Mouse (Mus musculus): ENCODE results near the gene Lif. TPM values are rescaled to one million over a fixed set of nuclear protein-coding genes. Genes with fewer than 3 reads are reported as not detected.

Gene Lif
- 0.06 TPM in 1 of 2 replicates, not detected in the other for polyA plus RNA-seq (2014; fragmentation: Nextera tagmentation; extraction: Ambion mirVana)

- H3K9ac ChIP-seq (replicated peaks; ENCODE audit: low read depth, low read length): no peak within 1 kb of the TSS
- H3K4me2 ChIP-seq (ENCODE audit: low read depth, low read length): no peak within 1 kb of the TSS
- H3K4me3 ChIP-seq (ENCODE audit: low read depth, low read length): no peak within 1 kb of the TSS
- H3K27ac ChIP-seq (ENCODE audit: low read depth, low read length): no peak within 1 kb of the TSS
- no peaks in the 10 kb centered on the region for H3K9me3 ChIP-seq (ENCODE audit: control insufficient read depth, low read length)
- WGBS: 69% methylated on average over 11 of the region's 11 CpGs
- peaks cover 4% of the 10 kb centered on the region; the same call in 1 of the 2 replicates for H3K4me1 ChIP-seq (ENCODE audit: control insufficient read depth, insufficient read depth, low read length)
- no peaks in the 10 kb centered on the region for H3K36me3 ChIP-seq (ENCODE audit: control insufficient read depth, insufficient read depth, low read length)
- no peaks in the 10 kb centered on the region for H3K27me3 ChIP-seq (ENCODE audit: control insufficient read depth, insufficient read depth, low read length)
- ATAC-seq (ENCODE audit: low read depth): 0 out of 2 replicates have a peak, but pooled peaks have one; percentile 25
Observed at GRCm38 (mm10) chr11:4256846-4257607, at the start of gene Lif. Gene Lif, plus strand, starts transcription at chr11:4257557.

GRCm38 (mm10) chr11:4207655-4208054 is 49.7 kb upstream of the Lif start:
- Histone ChIP-seq H3K9me3 (ENCODE audit: control insufficient read depth, low read length) (no peaks in the 10 kb centered on the region), H3K4me3 (ENCODE audit: low read depth, low read length) (no peak overlapping the region), H3K4me1 (ENCODE audit: control insufficient read depth, insufficient read depth, low read length) (0 out of 2 replicates have a peak, but pooled peaks cover 3% of the 10 kb centered on the region), H3K27ac (ENCODE audit: low read depth, low read length) (no peak overlapping the region), H3K4me2 (ENCODE audit: low read depth, low read length) (no peak overlapping the region), H3K9ac (replicated peaks; ENCODE audit: low read depth, low read length) (no peak overlapping the region), H3K36me3 (ENCODE audit: control insufficient read depth, insufficient read depth, low read length) (peaks cover 6% of the 10 kb centered on the region; the same call in 1 of the 2 replicates), H3K27me3 (ENCODE audit: control insufficient read depth, insufficient read depth, low read length) (no peaks in the 10 kb centered on the region)
- WGBS: 95% methylated on average over 9 of the region's 9 CpGs
- ATAC-seq (ENCODE audit: low read depth): no peak

DNA sequence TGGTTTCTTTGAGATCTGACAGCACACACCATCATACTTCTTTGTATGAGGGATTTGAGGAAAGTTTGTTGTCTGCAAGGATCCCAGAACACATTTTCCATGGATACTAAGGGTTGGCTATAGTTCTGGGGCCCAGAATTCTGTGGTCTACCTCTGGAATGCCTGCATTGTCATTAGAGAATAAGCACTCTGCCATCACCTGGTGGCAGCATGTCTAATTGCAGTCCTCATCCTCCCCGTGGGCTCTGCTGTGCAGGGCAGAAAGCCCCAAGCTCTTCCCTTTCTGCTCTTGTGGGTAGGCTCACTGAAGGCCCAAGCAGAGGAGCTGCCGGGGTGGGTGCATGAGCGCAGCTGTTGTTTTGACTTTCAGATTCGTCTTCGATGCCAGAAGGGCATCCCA is 47.8 kb upstream of the Lif start:
- Histone ChIP-seq H3K9me3 (ENCODE audit: control insufficient read depth, low read length) (no peaks in the 10 kb centered on the region), H3K4me3 (ENCODE audit: low read depth, low read length) (no peak overlapping the region), H3K27me3 (ENCODE audit: control insufficient read depth, insufficient read depth, low read length) (no peaks in the 10 kb centered on the region), H3K36me3 (ENCODE audit: control insufficient read depth, insufficient read depth, low read length) (peaks cover 15% of the 10 kb centered on the region), H3K4me2 (ENCODE audit: low read depth, low read length) (no peak overlapping the region), H3K4me1 (ENCODE audit: control insufficient read depth, insufficient read depth, low read length) (no peaks in the 10 kb centered on the region), H3K27ac (ENCODE audit: low read depth, low read length) (no peak overlapping the region), H3K9ac (replicated peaks; ENCODE audit: low read depth, low read length) (no peak overlapping the region)
- 82% methylated on average over 5 of the region's 5 CpGs for WGBS
- ATAC-seq (ENCODE audit: low read depth): no peak

DNA sequence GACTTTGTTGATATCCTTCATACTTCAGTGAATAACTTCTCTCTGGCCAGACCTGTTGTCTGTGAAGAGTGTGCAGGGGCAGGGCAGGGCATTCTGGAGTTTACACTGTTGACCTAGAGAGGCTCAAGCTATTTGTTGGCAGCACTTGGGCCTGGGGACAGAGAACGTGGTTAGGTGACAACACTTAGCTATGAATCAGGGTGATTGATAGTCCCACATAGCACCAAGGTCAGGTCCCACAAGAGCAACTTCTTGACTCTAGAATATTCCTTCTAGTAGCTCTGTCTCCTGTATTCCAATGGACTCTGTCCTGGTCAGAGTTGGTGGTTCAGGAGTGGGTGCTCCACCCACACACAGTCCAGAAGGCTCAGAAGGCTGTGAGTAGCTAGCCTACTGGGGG is 46.6 kb upstream of the Lif start:
- Histone ChIP-seq H3K4me3 (ENCODE audit: low read depth, low read length) (no peak overlapping the region), H3K36me3 (ENCODE audit: control insufficient read depth, insufficient read depth, low read length) (peaks cover 21% of the 10 kb centered on the region), H3K9me3 (ENCODE audit: control insufficient read depth, low read length) (no peaks in the 10 kb centered on the region), H3K4me2 (ENCODE audit: low read depth, low read length) (no peak overlapping the region), H3K9ac (replicated peaks; ENCODE audit: low read depth, low read length) (no peak overlapping the region), H3K4me1 (ENCODE audit: control insufficient read depth, insufficient read depth, low read length) (no peaks in the 10 kb centered on the region), H3K27ac (ENCODE audit: low read depth, low read length) (no peak overlapping the region), H3K27me3 (ENCODE audit: control insufficient read depth, insufficient read depth, low read length) (no peaks in the 10 kb centered on the region)
- no peak for ATAC-seq (ENCODE audit: low read depth)
- WGBS: 61% methylated on average over 1 of the region's 1 CpGs

DNA sequence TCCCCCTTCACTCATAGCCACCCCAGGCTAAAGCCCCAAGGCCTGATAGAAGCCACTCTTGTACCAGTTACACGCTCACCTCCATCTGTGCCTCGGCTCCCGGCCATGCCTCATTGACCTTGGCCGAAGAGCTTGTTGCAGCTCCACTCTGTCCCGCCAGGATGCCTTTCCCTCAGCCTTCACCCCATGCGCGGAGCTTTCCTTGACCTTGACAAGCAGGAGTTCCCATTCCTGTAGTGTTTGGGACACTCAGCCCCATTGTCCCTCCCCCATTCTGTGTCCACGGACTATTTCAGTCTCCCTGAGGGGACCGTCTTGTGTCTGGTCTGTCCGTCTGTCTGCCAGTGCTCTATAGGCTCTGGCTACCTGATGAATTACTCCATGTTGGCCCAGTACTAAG is 44.2 kb upstream of the Lif start:
- no peak overlapping the region for H3K9ac ChIP-seq (replicated peaks; ENCODE audit: low read depth, low read length)
- 91% methylated on average over 10 of the region's 10 CpGs for WGBS
- peaks cover under 1% of the 10 kb centered on the region; the same call in 1 of the 2 replicates for H3K4me1 ChIP-seq (ENCODE audit: control insufficient read depth, insufficient read depth, low read length)
- no peaks in the 10 kb centered on the region for H3K9me3 ChIP-seq (ENCODE audit: control insufficient read depth, low read length)
- peaks cover 16% of the 10 kb centered on the region for H3K36me3 ChIP-seq (ENCODE audit: control insufficient read depth, insufficient read depth, low read length)
- H3K27me3 ChIP-seq (ENCODE audit: control insufficient read depth, insufficient read depth, low read length): peaks cover 8% of the 10 kb centered on the region; the same call in 1 of the 2 replicates
- no peak overlapping the region for H3K4me3 ChIP-seq (ENCODE audit: low read depth, low read length)
- H3K4me2 ChIP-seq (ENCODE audit: low read depth, low read length): no peak overlapping the region
- no peak overlapping the region for H3K27ac ChIP-seq (ENCODE audit: low read depth, low read length)
- ATAC-seq (ENCODE audit: low read depth): no peak

DNA sequence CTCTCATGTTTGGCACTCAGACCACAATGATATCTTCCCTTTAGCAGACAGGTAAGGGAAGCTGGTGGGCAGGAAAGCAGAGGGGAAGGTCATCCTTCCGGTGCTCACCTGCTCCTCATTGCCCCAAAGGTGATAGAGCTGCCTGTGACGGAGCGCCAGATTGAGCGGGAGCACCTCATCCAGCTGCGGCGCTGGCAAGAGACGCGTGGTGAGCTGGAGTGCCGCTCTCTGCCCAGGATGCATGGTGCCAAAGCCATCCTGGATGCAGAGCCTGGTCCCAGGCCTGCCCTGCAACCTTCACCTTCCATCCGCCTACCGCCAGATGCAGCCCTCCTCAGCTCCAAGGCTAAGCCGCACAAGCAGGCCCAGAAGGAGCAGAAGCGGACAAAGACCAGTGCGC is 42.8 kb upstream of the Lif start:
- peaks cover 3% of the 10 kb centered on the region; the same call in 1 of the 2 replicates for H3K4me1 ChIP-seq (ENCODE audit: control insufficient read depth, insufficient read depth, low read length)
- no peak overlapping the region for H3K4me2 ChIP-seq (ENCODE audit: low read depth, low read length)
- peaks cover 16% of the 10 kb centered on the region for H3K36me3 ChIP-seq (ENCODE audit: control insufficient read depth, insufficient read depth, low read length)
- no peak for ATAC-seq (ENCODE audit: low read depth)
- 96% methylated on average over 14 of the region's 14 CpGs for WGBS
- H3K27ac ChIP-seq (ENCODE audit: low read depth, low read length): no peak overlapping the region
- H3K4me3 ChIP-seq (ENCODE audit: low read depth, low read length): no peak overlapping the region
- H3K27me3 ChIP-seq (ENCODE audit: control insufficient read depth, insufficient read depth, low read length): peaks cover 13% of the 10 kb centered on the region; the same call in 1 of the 2 replicates
- H3K9ac ChIP-seq (replicated peaks; ENCODE audit: low read depth, low read length): no peak overlapping the region
- H3K9me3 ChIP-seq (ENCODE audit: control insufficient read depth, low read length): no peaks in the 10 kb centered on the region

DNA sequence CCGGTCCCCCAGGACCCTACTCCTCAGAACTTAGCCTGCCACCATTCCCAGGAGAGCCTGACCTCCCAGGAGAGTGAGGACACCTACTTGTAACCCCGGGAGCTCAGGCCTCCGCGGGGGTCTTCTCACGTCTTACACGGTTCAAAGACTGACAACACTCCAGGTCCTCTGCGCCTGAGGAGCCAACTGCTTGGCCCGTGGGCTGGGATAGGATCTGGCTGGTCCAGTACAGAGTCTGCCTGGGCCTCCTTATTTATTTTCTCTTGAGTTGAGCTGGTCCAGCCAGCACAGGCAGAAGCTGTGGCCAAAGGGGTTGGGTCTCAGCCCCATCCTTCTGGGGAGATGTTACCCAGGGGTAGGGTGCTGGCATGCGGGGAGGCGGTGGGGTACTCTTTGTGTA is 42.3 kb upstream of the Lif start:
- Histone ChIP-seq H3K27me3 (ENCODE audit: control insufficient read depth, insufficient read depth, low read length) (peaks cover 13% of the 10 kb centered on the region; the same call in 1 of the 2 replicates), H3K9ac (replicated peaks; ENCODE audit: low read depth, low read length) (no peak overlapping the region), H3K4me3 (ENCODE audit: low read depth, low read length) (no peak overlapping the region), H3K9me3 (ENCODE audit: control insufficient read depth, low read length) (no peaks in the 10 kb centered on the region), H3K4me1 (ENCODE audit: control insufficient read depth, insufficient read depth, low read length) (peaks cover 3% of the 10 kb centered on the region; the same call in 1 of the 2 replicates), H3K27ac (ENCODE audit: low read depth, low read length) (no peak overlapping the region), H3K36me3 (ENCODE audit: control insufficient read depth, insufficient read depth, low read length) (peaks cover 16% of the 10 kb centered on the region), H3K4me2 (ENCODE audit: low read depth, low read length) (no peak overlapping the region)
- WGBS: 89% methylated on average over 10 of the region's 10 CpGs
- ATAC-seq (ENCODE audit: low read depth): no peak

DNA sequence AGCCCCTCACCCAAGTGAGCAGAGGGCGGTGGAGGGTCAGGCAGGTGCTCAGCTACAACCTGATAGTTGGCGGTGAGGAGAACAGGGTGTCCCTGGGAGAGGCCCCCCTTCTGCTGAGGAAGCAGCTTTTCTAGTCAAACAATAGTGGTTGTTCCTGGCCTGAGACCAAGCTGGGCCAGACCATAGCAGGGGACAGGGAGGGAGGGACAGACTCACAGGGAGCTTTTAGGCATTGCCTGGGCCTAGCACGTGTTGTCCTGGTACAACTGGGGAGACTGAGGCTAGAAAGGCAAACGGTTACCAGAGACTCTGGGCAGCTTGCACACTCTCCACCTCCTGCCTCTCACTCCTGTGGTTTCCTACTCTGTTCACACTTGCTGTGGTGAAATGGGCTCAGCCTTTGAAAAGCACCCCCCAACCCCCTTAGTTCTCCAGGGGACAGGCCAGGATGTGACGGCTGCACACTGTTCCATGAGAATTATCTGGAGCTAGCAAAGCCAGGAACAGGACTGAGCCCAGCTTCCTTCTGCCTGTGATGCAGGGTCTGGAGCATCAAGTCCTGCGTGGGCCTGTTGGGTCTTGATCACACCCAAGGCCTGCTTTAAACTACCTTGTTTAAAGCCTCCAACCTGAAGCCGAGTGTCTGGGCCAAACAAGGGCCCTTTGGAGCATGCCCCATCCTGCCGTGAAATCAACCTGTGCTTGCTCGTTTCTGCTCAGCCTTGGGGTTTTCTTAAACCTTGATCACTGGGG is 40.9 kb upstream of the Lif start:
- Histone ChIP-seq H3K9me3 (ENCODE audit: control insufficient read depth, low read length) (no peaks in the 10 kb centered on the region), H3K4me1 (ENCODE audit: control insufficient read depth, insufficient read depth, low read length) (peaks cover 3% of the 10 kb centered on the region; the same call in 1 of the 2 replicates), H3K36me3 (ENCODE audit: control insufficient read depth, insufficient read depth, low read length) (peaks cover 16% of the 10 kb centered on the region), H3K9ac (replicated peaks; ENCODE audit: low read depth, low read length) (no peak overlapping the region), H3K27me3 (ENCODE audit: control insufficient read depth, insufficient read depth, low read length) (peaks cover 13% of the 10 kb centered on the region; the same call in 1 of the 2 replicates), H3K4me2 (ENCODE audit: low read depth, low read length) (no peak overlapping the region), H3K27ac (ENCODE audit: low read depth, low read length) (no peak overlapping the region), H3K4me3 (ENCODE audit: low read depth, low read length) (no peak overlapping the region)
- 84% methylated on average over 9 of the region's 9 CpGs for WGBS
- no peak for ATAC-seq (ENCODE audit: low read depth)

Measured in neural tube, embryonic 14.5 days (tissue).